Mouse (Mus musculus) intestine, embryonic 15.5 days (tissue): ENCODE measurements around the gene Lonrf3. TPM values are rescaled to one million over a fixed set of nuclear protein-coding genes. Genes with fewer than 3 reads are reported as not detected.

Experiments used
- ATAC-seq: fragments of 200-750 bp; cut with Nextera tagmentation; 2 replicates; pipeline ENCODE4 v1.8.0; 2017; ENCODE audit warnings: moderate TSS enrichment, moderate library complexity
- H3K27ac ChIP-seq: fragments of 300-500 bp; sonication (generic); 2 replicates; pipeline ENCODE4 v1.5.1; 2015; ENCODE audit warnings: mild to moderate bottlenecking, inconsistent platforms
- H3K27me3 ChIP-seq: fragments of 300-500 bp; sonication (generic); replicated peaks from 2 replicates; pipeline ENCODE4 v1.6.1; 2015; ENCODE audit warnings: inconsistent platforms
- H3K36me3 ChIP-seq: fragments of 300-500 bp; sonication (generic); 2 replicates; pipeline ENCODE4 v1.6.1; 2015; ENCODE audit warnings: inconsistent platforms
- H3K4me1 ChIP-seq: fragments of 300-500 bp; sonication (generic); replicated peaks from 2 replicates; pipeline ENCODE4 v1.6.1; 2015; ENCODE audit warnings: inconsistent platforms
- H3K4me2 ChIP-seq: fragments of 300-500 bp; sonication (generic); replicated peaks from 2 replicates; pipeline ENCODE4 v1.6.1; 2015; ENCODE audit warnings: mild to moderate bottlenecking, inconsistent platforms
- H3K4me3 ChIP-seq: fragments of 300-500 bp; sonication (generic); replicated peaks from 2 replicates; pipeline ENCODE4 v1.5.1; 2015; ENCODE audit warnings: inconsistent platforms
- H3K9ac ChIP-seq: fragments of 300-500 bp; sonication (generic); 2 replicates; pipeline ENCODE4 v1.6.1; 2015; ENCODE audit warnings: inconsistent platforms
- H3K9me3 ChIP-seq: fragments of 300-500 bp; sonication (generic); 2 replicates; pipeline ENCODE4 v1.6.1; 2016; ENCODE audit warnings: inconsistent platforms
- WGBS: fragments of 180-500 bp; shearing (Covaris S2); methylation state at CpG from one replicate; pipeline ENCODE4 v1.1.7; 2015; 5-methylcytosine and 5-hydroxymethylcytosine counted together
- polyA plus RNA-seq: library from polyadenylated mRNA; unstranded; fragments of >200 nt; fragmentation: Nextera tagmentation; extraction: Ambion mirVana; gene quantifications from 2 replicates; pipeline ENCODE4 v1.2.1, GENCODE M21; 2015

The Lonrf3 gene
- polyA plus RNA-seq, 1 experiment from 2014 or later, result 0.65 TPM

GRCm38 (mm10) chrX:36400980-36401379 is 72.8 kb downstream of the Lonrf3 start, which contains the start of gene Gm6268:
Gene Gm6268, plus strand, starts transcription at chrX:36401280.
- H3K9me3 ChIP-seq, result no peaks in the 10 kb centered on the region
- 90% methylated on average over 13 of the region's 13 CpGs for WGBS
- ATAC-seq, result no peak

GRCm38 (mm10) chrX:36402316-36402715 is 74.2 kb downstream of the Lonrf3 start:
- no peak overlapping the region for H3K9ac ChIP-seq
- no peaks in the 10 kb centered on the region for H3K4me1 ChIP-seq
- no peak overlapping the region for H3K4me2 ChIP-seq
- no peaks in the 10 kb centered on the region for H3K27me3 ChIP-seq
- no peak for ATAC-seq
- no peak overlapping the region for H3K4me3 ChIP-seq
- no peaks in the 10 kb centered on the region for H3K9me3 ChIP-seq
- H3K27ac ChIP-seq, result no peak overlapping the region
- no peaks in the 10 kb centered on the region for H3K36me3 ChIP-seq
- 59% methylated on average over 6 of the region's 6 CpGs for WGBS

More at GRCm38 (mm10) chrX:36400980-36401379, 72.8 kb downstream of the Lonrf3 start, which contains the start of gene Gm6268:
- no peak within 1 kb of the TSS for H3K4me3 ChIP-seq
- no peak within 1 kb of the TSS for H3K4me2 ChIP-seq
- H3K9ac ChIP-seq, result no peak within 1 kb of the TSS
- no peaks in the 10 kb centered on the region for H3K36me3 ChIP-seq
- H3K27ac ChIP-seq, result no peak within 1 kb of the TSS
- no peaks in the 10 kb centered on the region for H3K27me3 ChIP-seq
- H3K4me1 ChIP-seq, result no peaks in the 10 kb centered on the region

Other genes with a start within 250 kb of the Lonrf3 start
- 22.0 and 24.9 TPM in 2 replicates for gene Il13ra1, start 216.2 kb upstream of the Lonrf3 start, polyA plus RNA-seq
- gene Zcchc12, start 132.4 kb upstream of the Lonrf3 start, polyA plus RNA-seq, result 18.6 and 19.6 TPM in 2 replicates
- gene Gm6268, start 72.9 kb downstream of the Lonrf3 start, polyA plus RNA-seq, result not detected in 2 replicates
- not detected in 2 replicates for gene Gm14569, start 163.5 kb downstream of the Lonrf3 start, polyA plus RNA-seq